Mouse (Mus musculus): ENCODE data around the gene Klhl12. TPM values are rescaled to one million over a fixed set of nuclear protein-coding genes. Genes with fewer than 3 reads are reported as not detected.

Gene Klhl12
- 25.6 and 27.6 TPM in 2 replicates for polyA plus RNA-seq (2015; fragmentation: Nextera tagmentation; extraction: Ambion mirVana)

DNA sequence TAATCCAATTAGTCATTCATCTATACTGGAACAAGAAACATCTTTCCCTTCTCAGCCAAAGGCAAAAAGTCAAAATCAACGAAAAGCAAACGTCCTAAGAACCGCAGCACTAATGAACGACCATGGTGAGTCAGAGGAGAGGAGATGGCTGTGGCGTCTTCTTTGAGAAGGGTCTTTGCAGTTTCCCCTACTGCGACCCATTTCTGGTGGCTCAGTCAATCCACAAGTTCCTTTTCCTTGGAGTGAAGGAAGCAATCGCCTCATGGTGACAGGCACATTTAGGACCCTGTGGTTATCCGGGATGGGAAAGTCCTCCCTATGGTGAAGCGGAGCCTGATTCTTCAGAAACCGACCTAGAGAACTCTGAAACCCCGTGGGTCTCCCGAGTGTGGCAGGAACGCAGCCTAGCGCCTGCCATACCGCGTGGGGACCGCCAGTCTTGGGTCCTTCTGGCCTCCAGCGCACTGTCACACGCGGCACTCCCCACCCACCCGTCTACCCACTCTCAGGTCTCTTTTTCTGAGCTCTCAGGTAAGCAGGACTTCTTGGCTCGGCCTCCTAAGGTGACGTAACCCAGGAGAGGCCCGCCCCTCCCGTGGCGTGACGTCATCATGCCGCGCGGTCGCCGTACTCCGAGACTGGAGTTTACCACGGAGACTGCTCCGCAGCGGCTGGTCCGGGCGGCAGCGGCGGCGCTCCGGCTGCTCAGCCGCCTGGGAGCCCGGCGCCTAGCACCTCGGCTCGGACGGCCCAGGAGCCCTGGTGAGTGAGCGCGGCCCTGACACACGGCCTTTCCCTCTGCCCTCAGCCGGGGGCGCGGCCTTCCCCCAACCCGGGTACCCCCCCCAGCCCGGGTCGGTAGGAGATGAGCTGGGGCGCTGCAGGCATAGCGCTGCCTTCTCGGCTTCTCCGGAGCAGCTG is at the start of gene Klhl12:
Gene Klhl12 (plus strand): TSS at position 628 of the 921 bp plus-strand sequence.
- peak within 1 kb of the TSS; percentile 87 for H3K9ac ChIP-seq
- under 1% methylated on average over 60 of the region's 61 CpGs for WGBS
- ATAC-seq (ENCODE audit: insufficient number of reproducible peaks, low FRiP score, low TSS enrichment, low read depth) = peak; percentile 95

DNA sequence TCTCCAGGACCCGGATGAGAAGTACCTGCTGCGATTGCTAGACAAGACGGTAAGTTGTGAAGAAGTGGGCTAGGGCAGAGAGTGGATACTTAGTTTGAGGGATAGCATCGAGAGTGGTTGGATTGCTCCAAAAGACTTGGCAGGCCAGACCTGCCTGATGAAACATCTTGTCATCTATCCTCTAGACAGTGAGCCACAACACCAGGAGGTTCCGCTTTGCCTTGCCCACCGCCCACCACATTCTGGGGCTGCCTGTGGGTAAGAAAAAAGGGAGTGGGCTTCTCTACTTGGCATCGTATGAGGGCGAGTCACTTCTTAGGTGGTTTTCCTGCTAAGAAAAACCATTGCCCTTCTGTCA is 48.9 kb upstream of the Klhl12 start:
- Histone ChIP-seq H3K4me2 (replicated peaks) (peak overlapping the region; percentile 66), H3K27me3 (no peaks in the 10 kb centered on the region), H3K9me3 (replicated peaks) (no peaks in the 10 kb centered on the region), H3K27ac (replicated peaks) (peak overlapping the region; percentile 67; the same call in 1 of the 2 replicates), H3K4me3 (replicated peaks) (peak overlapping the region; percentile 74), H3K36me3 (peaks cover 29% of the 10 kb centered on the region), H3K4me1 (peaks cover 21% of the 10 kb centered on the region), H3K9ac (peak overlapping the region; percentile 62)
- 15% methylated on average over 8 of the region's 8 CpGs for WGBS
- no peak for ATAC-seq (ENCODE audit: insufficient number of reproducible peaks, low FRiP score, low TSS enrichment, low read depth)

More for the DNA sequence above, at the start of gene Klhl12:
- no peaks in the 10 kb centered on the region for H3K9me3 ChIP-seq (replicated peaks)
- peak within 1 kb of the TSS; percentile 82 for H3K4me2 ChIP-seq (replicated peaks)
- peaks cover 17% of the 10 kb centered on the region for H3K36me3 ChIP-seq
- H3K4me3 ChIP-seq (replicated peaks) = peak within 1 kb of the TSS; percentile 97
- H3K27me3 ChIP-seq = no peaks in the 10 kb centered on the region
- peak within 1 kb of the TSS; percentile 82 for H3K27ac ChIP-seq (replicated peaks)
- H3K4me1 ChIP-seq = peaks cover 13% of the 10 kb centered on the region

DNA sequence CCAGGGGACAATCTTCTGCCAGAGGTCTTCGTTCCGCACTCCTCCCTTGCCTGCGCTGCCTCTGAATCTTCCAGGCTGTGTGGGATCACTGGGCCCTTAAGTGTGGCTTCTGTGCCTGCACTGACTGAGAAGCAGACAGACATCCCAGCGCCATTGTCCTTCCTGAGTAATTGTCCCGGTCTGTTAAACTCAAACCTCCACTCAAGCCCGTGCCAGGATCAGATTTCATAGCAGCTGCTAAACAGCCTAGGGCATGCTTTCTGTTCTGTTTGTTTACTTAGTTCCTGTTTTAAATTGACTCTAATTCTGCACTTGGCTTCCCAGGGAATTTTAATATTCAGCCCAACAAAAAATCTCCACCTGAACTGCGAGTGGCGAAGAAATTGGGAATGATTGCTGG is 47.3 kb upstream of the Klhl12 start:
- Histone ChIP-seq H3K27ac (replicated peaks) (peak overlapping the region; percentile 22), H3K4me2 (replicated peaks) (no peak overlapping the region), H3K27me3 (no peaks in the 10 kb centered on the region), H3K36me3 (peaks cover 32% of the 10 kb centered on the region), H3K9ac (no peak overlapping the region), H3K9me3 (replicated peaks) (no peaks in the 10 kb centered on the region), H3K4me3 (replicated peaks) (no peak overlapping the region), H3K4me1 (peaks cover 21% of the 10 kb centered on the region)
- WGBS = 50% methylated on average over 8 of the region's 8 CpGs
- ATAC-seq (ENCODE audit: insufficient number of reproducible peaks, low FRiP score, low TSS enrichment, low read depth) = no peak

DNA sequence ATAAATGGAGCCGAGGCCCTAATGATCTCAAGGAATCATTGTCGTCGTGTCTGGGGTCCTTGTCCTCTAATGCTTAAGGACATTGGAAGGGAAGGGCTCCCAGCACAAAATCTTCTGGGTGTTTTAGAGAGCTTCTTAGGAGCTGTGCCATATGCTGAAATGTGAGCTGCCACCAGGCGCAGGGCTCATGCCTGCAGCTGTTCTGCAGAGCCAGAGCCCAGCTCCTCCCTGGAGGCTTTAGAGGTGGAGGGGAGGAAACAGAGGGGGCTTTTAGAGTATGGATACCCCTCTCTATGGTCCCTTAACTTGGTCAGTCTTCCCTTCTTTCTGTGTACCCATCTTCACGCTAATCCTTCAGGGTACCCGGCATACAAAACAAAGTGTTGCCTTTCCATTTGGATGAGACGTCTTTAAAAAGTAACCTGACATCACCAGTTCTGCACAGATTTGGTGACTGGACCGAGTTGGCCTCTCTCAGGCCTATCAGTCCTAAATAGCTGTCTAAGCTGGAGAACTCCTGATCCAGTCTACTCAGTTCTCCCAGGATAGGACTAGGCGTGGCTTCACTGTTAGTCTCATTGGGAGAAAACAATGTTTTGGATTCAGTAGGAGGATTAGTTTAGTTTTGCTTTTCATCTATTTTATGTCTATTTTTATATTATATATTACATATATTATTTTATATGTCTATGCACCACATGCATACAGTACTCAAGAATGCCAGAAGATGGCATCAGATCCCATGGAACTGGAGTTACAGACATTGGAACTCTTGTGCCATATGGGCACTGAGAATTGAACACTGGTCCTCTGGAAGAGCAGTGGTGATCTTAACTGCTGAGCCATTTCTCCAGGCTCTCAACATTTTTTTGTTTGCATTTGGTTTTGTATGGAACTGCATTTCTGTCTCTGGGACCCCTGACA is 43.4 kb upstream of the Klhl12 start:
- Histone ChIP-seq H3K4me2 (replicated peaks) (no peak overlapping the region), H3K36me3 (peaks cover 32% of the 10 kb centered on the region)

DNA sequence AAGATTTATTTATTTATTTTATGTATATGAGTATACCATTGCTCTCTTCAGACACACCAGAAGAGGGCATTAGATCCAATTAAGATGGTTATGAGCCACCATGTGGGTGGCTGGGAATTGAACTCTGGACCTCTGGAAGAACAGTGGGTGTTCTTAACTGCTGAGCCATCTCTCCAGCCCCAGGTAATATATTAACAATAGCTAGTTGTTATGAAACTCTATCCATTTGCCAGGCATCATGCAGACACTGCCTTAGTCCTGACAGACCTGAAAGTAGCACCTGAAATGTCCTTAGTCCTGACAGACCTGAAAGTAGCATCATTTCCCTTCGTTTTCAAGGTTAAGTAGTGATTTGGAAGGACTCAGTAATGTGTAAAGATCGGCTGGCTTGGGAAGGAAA is 41.3 kb upstream of the Klhl12 start:
- Histone ChIP-seq H3K27ac (replicated peaks) (peak overlapping the region; percentile 97), H3K4me2 (replicated peaks) (no peak overlapping the region), H3K4me1 (peaks cover 33% of the 10 kb centered on the region), H3K4me3 (replicated peaks) (no peak overlapping the region), H3K27me3 (no peaks in the 10 kb centered on the region), H3K9ac (no peak overlapping the region), H3K9me3 (replicated peaks) (no peaks in the 10 kb centered on the region), H3K36me3 (peaks cover 24% of the 10 kb centered on the region)
- 36% methylated on average over 2 of the region's 2 CpGs for WGBS
- no peak for ATAC-seq (ENCODE audit: insufficient number of reproducible peaks, low FRiP score, low TSS enrichment, low read depth)

More for the DNA sequence above, 43.4 kb upstream of the Klhl12 start:
- H3K27me3 ChIP-seq = no peaks in the 10 kb centered on the region
- no peak overlapping the region for H3K4me3 ChIP-seq (replicated peaks)
- WGBS = 80% methylated on average over 9 of the region's 9 CpGs
- H3K9ac ChIP-seq = no peak overlapping the region
- H3K9me3 ChIP-seq (replicated peaks) = no peaks in the 10 kb centered on the region
- peaks cover 29% of the 10 kb centered on the region for H3K4me1 ChIP-seq
- no peak for ATAC-seq (ENCODE audit: insufficient number of reproducible peaks, low FRiP score, low TSS enrichment, low read depth)
- H3K27ac ChIP-seq (replicated peaks) = no peak overlapping the region

DNA sequence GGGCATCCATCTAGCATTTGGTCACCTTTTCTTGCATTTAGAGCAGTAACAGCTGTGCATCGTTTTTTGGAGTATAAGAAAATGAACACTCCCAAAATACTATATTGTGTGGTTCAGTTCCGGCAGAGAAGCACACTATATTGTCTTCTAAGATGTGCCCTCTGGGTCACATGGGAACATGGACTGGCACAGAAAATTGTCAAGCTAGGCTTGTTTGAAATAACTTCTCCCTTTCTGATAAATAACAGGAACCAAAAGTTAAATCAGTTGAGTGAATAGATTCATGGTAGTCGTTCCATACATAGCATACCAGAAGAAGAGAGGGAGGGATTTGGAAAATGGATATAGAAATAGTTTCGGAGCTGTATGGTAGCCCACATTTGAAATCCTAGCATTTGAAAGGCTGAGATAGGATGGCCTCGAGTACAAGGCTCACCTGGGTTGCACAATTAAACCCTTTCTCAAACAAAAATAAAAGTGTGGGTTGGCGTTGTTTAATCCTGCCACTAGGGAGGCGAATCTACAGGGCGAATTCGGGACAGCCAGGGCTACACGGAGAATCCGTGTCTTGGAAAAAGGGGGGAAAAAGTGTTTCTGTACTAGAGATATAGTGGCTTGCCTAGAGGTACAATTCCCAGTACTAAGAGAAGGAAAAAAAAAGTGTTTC is 40.7 kb upstream of the Klhl12 start:
- peak; percentile 5; the same call in 1 of the 2 replicates for ATAC-seq (ENCODE audit: insufficient number of reproducible peaks, low FRiP score, low TSS enrichment, low read depth)
- H3K4me3 ChIP-seq (replicated peaks) = peak overlapping the region; percentile 54

DNA sequence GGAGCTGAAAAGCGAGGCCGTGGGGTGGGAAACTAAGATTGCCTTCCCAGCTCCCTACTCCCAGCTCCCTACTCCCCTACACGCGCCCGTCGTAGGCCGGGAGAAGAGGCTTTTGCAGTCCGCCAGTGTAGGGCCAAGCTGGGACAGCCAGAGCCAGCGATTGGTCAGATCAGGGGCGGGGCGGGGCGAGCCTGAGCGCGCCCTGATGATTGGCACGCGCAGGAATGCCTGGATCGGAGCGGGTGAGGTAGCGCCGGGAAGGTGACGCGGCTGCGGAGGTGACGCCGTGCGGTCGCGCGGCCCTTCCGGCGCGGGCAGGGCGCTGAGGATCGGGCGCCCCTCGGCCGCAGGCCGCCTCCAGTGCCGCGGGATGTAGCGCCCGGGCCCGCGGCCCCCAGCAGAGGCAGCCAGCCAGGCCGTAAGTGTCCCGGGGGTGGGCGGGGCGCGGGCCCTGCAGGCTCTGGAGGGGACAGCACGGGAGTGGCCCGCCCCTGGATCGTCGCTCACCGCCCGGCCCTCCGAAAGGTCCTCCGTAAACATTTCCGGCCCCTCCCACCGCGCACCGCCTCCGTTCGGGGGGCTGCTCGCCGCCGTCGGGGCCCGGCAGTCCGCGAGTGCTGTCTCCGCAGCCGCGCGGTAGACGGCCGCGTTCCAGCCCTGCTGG is 40.0 kb upstream of the Klhl12 start, which contains the start of gene Adipor1:
Gene Adipor1 (plus strand): TSS at position 211 of the 664 bp plus-strand sequence.
- Histone ChIP-seq H3K4me1 (peaks cover 46% of the 10 kb centered on the region), H3K36me3 (peaks cover 13% of the 10 kb centered on the region; the same call in 1 of the 2 replicates), H3K9me3 (replicated peaks) (no peaks in the 10 kb centered on the region), H3K9ac (peak within 1 kb of the TSS; percentile 80), H3K27ac (replicated peaks) (peak within 1 kb of the TSS; percentile 97), H3K4me2 (replicated peaks) (peak within 1 kb of the TSS; percentile 64), H3K27me3 (no peaks in the 10 kb centered on the region), H3K4me3 (replicated peaks) (peak within 1 kb of the TSS; percentile 54)
- 1% methylated on average over 66 of the region's 77 CpGs for WGBS
- peak; percentile 100 for ATAC-seq (ENCODE audit: insufficient number of reproducible peaks, low FRiP score, low TSS enrichment, low read depth)

More for the DNA sequence above, 40.7 kb upstream of the Klhl12 start:
- H3K4me2 ChIP-seq (replicated peaks) = peak overlapping the region; percentile 64
- WGBS = 12% methylated on average over 11 of the region's 11 CpGs
- H3K9ac ChIP-seq = peak overlapping the region; percentile 80; the same call in 1 of the 2 replicates
- H3K27ac ChIP-seq (replicated peaks) = peak overlapping the region; percentile 97
- no peaks in the 10 kb centered on the region for H3K27me3 ChIP-seq
- no peaks in the 10 kb centered on the region for H3K9me3 ChIP-seq (replicated peaks)
- H3K36me3 ChIP-seq = peaks cover 18% of the 10 kb centered on the region
- H3K4me1 ChIP-seq = peaks cover 39% of the 10 kb centered on the region

DNA sequence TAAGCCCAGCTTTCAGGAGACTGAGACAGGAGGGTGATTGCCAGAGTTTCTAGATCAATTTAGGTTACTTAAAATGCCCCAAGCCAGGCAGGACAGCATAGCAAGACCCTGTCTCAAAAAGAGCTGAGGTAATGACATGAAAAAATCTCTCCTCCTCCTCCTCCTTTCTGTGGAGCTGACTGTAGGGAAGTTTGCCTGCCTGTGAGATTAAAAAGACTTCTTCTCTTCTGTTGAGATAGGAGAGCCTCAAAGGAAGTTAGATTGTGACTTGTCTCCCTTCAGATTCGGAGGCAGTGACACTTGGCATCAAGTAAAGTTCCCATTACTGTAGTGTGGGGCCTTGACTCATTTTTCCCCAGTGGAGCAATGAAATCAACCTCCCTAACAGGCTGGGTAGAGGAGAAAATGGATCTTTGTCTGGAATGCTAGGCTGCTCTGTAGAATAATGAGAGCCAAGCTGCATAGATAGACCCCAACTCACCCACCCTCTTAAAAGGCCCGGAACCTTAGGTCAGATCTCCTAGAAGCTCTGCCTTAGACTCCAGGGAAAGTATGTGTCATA is 36.8 kb upstream of the Klhl12 start:
- Histone ChIP-seq H3K27ac (replicated peaks) (peak overlapping the region; percentile 19; the same call in 1 of the 2 replicates), H3K4me1 (peaks cover 50% of the 10 kb centered on the region), H3K27me3 (no peaks in the 10 kb centered on the region), H3K4me2 (replicated peaks) (no peak overlapping the region), H3K9ac (no peak overlapping the region), H3K36me3 (peaks cover 7% of the 10 kb centered on the region; the same call in 1 of the 2 replicates), H3K9me3 (replicated peaks) (no peaks in the 10 kb centered on the region), H3K4me3 (replicated peaks) (no peak overlapping the region)
- 76% methylated on average over 2 of the region's 2 CpGs for WGBS
- ATAC-seq (ENCODE audit: insufficient number of reproducible peaks, low FRiP score, low TSS enrichment, low read depth) = no peak

DNA sequence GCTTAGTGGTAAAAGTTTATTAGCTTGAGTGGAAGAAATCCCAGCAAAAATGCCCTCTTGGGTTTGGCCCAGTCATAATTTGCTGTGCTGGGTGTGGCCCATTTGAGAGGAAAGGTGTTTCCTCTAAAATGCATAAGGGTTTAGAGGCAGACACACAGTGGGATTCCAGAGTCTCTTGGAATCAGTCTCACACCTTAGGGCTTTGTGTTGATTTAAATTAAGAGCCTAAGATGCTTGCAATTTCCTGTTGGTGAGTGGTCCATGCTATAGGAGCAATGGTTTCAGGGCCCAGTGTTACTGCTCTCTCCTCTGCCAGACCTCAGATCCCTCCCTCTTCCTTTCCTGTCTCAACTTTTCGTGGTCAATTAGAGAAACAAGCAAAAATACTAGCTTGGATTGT is 36.2 kb upstream of the Klhl12 start:
- Histone ChIP-seq H3K9me3 (replicated peaks) (no peaks in the 10 kb centered on the region), H3K27ac (replicated peaks) (peak overlapping the region; percentile 65), H3K4me1 (peaks cover 48% of the 10 kb centered on the region), H3K4me2 (replicated peaks) (no peak overlapping the region), H3K27me3 (no peaks in the 10 kb centered on the region), H3K4me3 (replicated peaks) (no peak overlapping the region), H3K9ac (no peak overlapping the region), H3K36me3 (peaks cover 14% of the 10 kb centered on the region)
- ATAC-seq (ENCODE audit: insufficient number of reproducible peaks, low FRiP score, low TSS enrichment, low read depth) = no peak
- WGBS = 41% methylated on average over 1 of the region's 1 CpGs
